Mouse (Mus musculus): Measurements from ENCODE around the gene Radil.
A peak's percentile ranks its signal among the peaks of the same experiment; 100 is the strongest.

Gene Radil

GRCm38 (mm10) chr5:142478829-142479435 is 72.0 kb downstream of the Radil start:
- DNase-seq: peak; percentile 81

- DNase-seq: no peak
These were observed 72.9 kb downstream of the Radil start for GRCm38 (mm10) chr5:142477866-142478615.

GRCm38 (mm10) chr5:142477346-142477745 is 73.6 kb downstream of the Radil start:
- DNase-seq: no peak

- DNase-seq: no peak
These were observed 75.2 kb downstream of the Radil start for GRCm38 (mm10) chr5:142475669-142476068.

- no peak for DNase-seq
These were observed 77.2 kb downstream of the Radil start for GRCm38 (mm10) chr5:142473696-142474095.

GRCm38 (mm10) chr5:142469796-142470195 is 81.1 kb downstream of the Radil start:
- no peak for DNase-seq

- no peak for DNase-seq
These were observed 82.5 kb downstream of the Radil start for GRCm38 (mm10) chr5:142468375-142468774.

- DNase-seq: peak; percentile 97
These were observed 87.1 kb downstream of the Radil start, which contains the start of gene Ap5z1 for GRCm38 (mm10) chr5:142463461-142464454. Ap5z1 (plus strand) TSS chr5:142463944.

- no peak for DNase-seq
These were observed 87.9 kb downstream of the Radil start for GRCm38 (mm10) chr5:142463011-142463410.

- DNase-seq: no peak
These were observed 88.3 kb downstream of the Radil start for GRCm38 (mm10) chr5:142462641-142462948.

GRCm38 (mm10) chr5:142461942-142462640 is 88.8 kb downstream of the Radil start:
- DNase-seq: no peak

- DNase-seq: no peak
These were observed 91.1 kb downstream of the Radil start for GRCm38 (mm10) chr5:142459834-142460233.

- no peak for DNase-seq
These were observed 91.9 kb downstream of the Radil start for GRCm38 (mm10) chr5:142458791-142459557.

- peak; percentile 23 for DNase-seq
These were observed 93.6 kb downstream of the Radil start for GRCm38 (mm10) chr5:142457345-142457744.

- no peak for DNase-seq
These were observed 94.6 kb downstream of the Radil start for GRCm38 (mm10) chr5:142456318-142456717.

- no peak for DNase-seq
These were observed 97.2 kb downstream of the Radil start for GRCm38 (mm10) chr5:142453742-142454141.

GRCm38 (mm10) chr5:142451759-142452158 is 99.1 kb downstream of the Radil start:
- DNase-seq: peak; percentile 75

GRCm38 (mm10) chr5:142450846-142451245 is 100.1 kb downstream of the Radil start:
- DNase-seq: no peak

- DNase-seq: no peak
These were observed 102.3 kb downstream of the Radil start for GRCm38 (mm10) chr5:142448623-142449022.

- DNase-seq: peak; percentile 90
These were observed 102.8 kb downstream of the Radil start for GRCm38 (mm10) chr5:142448076-142448475.

GRCm38 (mm10) chr5:142445709-142446108 is 105.2 kb downstream of the Radil start:
- DNase-seq: no peak

Data from liver (tissue).